Mouse (Mus musculus) heart, adult 2 months (tissue): ENCODE data around the gene Usp25.

Source experiments
- CTCF ChIP-seq: fragments of 200-600 bp; IDR thresholded peaks from 2 replicates; pipeline ENCODE4 v1.8.1; 2022; ENCODE audit warnings: antibody characterized with exemption, mild to moderate bottlenecking, moderate library complexity
- EP300 ChIP-seq: fragments of 200-500 bp; IDR thresholded peaks from 2 replicates; pipeline ENCODE4 v1.6.1; 2011; ENCODE audit warnings: low read depth, low read length, control low read depth; ENCODE audit not compliant: insufficient read depth
- POLR2A ChIP-seq: fragments of 200-500 bp; IDR thresholded peaks from 2 replicates; pipeline ENCODE4 v1.6.1; 2011; ENCODE audit warnings: mild to moderate bottlenecking, low read depth, low read length, control low read depth; ENCODE audit not compliant: insufficient read depth

DNA sequence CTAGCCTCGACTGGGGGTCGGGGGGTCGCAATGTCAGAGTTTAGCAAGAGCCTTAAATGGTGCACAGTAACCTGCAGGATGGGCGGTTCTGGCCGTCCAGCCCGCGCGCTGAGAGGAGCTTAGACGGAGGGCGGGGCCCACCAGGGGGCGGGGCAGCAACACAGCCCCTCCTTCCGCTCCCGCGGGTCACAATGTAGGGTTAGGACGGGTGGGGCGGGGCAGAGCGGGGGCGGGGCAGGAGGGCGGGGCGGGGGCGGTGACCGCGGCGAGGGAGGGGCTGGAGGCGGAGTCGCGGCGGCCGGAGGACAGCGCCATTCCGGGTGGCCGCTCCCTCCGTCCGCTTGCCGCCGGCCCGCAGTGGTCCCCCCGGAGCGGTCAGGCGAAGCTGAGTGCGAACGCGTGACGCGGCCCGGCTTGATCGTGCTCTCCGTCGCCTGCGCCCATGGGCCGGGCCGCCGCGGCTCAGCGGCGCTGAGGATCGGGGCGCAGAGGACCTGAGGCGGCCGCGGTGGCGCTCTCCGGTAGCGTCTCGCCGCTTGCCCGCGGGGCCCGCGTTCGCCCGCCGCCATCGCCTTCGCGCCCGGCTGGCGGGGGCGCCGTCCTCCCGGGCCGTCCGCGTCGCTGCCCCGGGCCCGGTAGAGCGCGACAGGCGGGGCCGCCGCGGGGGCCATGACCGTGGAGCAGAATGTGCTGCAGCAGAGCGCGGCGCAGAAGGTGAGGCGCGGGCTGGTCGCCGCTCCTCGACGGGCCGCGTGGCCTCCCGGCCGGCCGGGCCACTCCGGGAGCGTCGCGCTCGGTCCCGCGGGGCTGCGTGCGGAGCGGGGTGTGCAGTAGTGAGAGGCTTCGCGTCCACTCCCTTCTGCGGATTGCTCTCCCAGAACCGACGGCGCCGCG lies at the start of gene Usp25:
- peak; percentile 77 for TF ChIP-seq POLR2A
- TF ChIP-seq CTCF, result peak; percentile 24
- no peak for TF ChIP-seq EP300
